Mouse (Mus musculus): ENCODE results near the gene Hunk. TPM values are rescaled to one million over a fixed set of nuclear protein-coding genes. Genes with fewer than 3 reads are reported as not detected.

The Hunk gene
- total RNA-seq, 2 experiments from 2014 or later, result 0.60 TPM; not detected in 1

- ATAC-seq (replicated peaks; ENCODE audit: low FRiP score, poor library complexity, severe bottlenecking), result no peak
Observed at GRCm38 (mm10) chr16:90490066-90490465, 104.3 kb downstream of the Hunk start.

- ATAC-seq (replicated peaks; ENCODE audit: low FRiP score, poor library complexity, severe bottlenecking), result no peak
Observed at GRCm38 (mm10) chr16:90491898-90492499, 106.2 kb downstream of the Hunk start.

DNA sequence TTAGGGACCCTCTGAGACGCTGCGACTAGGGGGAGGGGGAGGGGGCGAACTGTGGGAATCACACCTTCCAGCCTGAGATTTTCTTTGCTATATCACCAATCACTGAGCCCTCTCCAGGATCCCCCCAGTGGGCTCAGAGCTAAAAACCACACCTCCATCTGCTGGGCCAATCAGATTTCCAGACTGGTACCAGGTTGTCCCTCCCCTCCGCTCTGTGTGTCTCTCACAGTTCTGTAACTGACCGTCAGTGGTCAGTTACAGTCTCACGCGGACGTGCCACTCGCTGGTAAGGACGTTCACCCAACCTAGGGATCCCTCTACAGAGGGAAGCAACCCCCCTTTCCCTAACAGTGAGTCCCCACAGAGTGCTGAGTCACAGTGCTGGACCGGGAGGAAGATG, 111.1 kb downstream of the Hunk start:
- no peak for ATAC-seq (replicated peaks; ENCODE audit: low FRiP score, poor library complexity, severe bottlenecking)

DNA sequence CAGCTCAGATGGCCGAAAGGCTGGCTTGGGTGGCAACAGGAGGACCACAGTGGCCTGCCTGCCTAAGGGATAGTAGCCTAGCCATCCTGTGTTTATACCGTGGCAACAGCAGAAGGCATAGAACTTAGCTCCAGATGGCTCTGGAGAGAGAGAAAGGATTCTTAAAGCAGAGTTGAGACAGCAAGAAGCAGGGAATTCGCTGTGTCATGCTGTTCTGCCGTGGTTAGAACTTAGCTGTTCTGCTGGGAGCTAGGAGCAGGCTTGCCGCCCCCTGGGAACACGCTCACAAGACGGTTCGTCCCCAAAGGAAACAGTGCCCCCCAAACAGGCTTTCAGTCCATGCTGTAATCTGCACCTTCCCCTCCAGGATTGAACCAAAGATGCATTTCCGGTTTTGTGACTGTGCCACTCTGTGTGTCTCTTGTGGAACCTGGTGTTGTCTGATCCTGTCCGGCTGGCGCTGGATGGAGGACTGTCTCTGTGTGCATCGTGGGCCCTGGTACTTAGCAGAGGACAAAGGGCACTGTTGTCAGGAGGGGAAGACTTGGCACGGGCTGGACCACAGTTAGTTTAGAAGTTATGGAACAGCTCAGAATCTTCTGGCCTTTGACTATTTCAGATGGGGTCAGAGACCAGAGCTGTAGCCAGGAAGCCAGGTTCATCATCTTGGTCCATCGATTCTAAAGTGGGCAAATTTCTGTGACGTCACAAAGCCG, 112.1 kb downstream of the Hunk start:
- no peak for ATAC-seq (replicated peaks; ENCODE audit: low FRiP score, poor library complexity, severe bottlenecking)

GRCm38 (mm10) chr16:90500809-90501208, 115.0 kb downstream of the Hunk start:
- ATAC-seq (replicated peaks; ENCODE audit: low FRiP score, poor library complexity, severe bottlenecking), result no peak

- no peak for ATAC-seq (replicated peaks; ENCODE audit: low FRiP score, poor library complexity, severe bottlenecking)
Observed at GRCm38 (mm10) chr16:90505252-90505651, 119.4 kb downstream of the Hunk start.

DNA sequence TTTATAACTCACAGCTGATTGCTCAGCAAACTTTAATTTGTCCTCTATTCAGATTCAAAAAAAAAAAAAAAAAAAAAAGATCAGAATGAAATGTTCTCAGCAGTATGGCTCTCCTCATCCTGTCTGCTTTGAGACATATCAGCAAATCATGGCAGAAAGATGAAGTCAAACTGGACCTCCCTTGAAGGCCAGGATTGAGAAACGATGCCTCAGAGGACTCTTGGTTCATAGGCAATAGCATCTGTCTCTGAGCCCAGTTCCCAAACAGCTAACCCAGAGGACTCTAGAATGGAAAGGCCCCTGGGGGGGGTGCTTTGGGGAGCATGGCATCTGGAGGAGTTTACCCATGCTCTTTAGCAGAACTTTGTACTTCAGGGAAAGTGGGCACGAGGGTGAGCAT, 119.9 kb downstream of the Hunk start:
- ATAC-seq (replicated peaks; ENCODE audit: low FRiP score, poor library complexity, severe bottlenecking), result no peak

DNA sequence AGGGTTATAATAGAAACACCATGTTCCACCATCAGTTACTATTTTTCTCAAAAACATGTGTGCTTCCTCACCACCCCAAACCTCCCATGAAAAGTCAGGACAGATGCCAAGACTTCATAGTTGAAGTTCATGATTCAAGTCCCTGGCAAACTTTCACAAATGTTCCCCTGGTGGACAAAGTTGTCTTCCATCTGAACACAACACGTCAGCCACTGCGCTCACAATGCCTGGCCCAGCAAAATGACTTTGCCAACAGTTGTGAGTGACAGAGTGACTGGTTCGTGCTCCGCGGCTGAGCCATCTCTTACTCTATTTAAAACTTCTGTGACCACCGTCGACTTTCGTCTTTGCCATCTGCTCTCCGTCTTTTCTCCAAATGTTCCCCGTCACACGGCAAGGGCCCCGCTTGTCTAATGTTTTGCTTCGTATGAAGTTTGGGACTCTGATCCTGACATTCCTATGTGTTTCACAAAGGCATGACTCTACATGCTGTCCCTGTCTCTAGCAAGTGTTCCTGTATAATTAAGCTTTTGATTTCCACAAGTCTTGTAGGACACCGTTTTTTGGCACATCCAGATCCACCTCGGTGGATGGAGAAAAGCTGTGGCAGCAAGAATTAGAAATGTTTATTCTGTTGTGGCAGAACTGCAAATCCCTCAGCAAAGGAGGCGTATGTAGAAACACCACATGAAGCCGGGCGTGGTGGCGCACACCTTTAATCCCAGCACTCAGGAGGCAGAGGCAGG, 125.9 kb downstream of the Hunk start:
- ATAC-seq (replicated peaks; ENCODE audit: low FRiP score, poor library complexity, severe bottlenecking), result no peak

GRCm38 (mm10) chr16:90517041-90517440, 131.2 kb downstream of the Hunk start:
- no peak for ATAC-seq (replicated peaks; ENCODE audit: low FRiP score, poor library complexity, severe bottlenecking)

- no peak for ATAC-seq (replicated peaks; ENCODE audit: low FRiP score, poor library complexity, severe bottlenecking)
Observed at GRCm38 (mm10) chr16:90518232-90518631, 132.4 kb downstream of the Hunk start.

DNA sequence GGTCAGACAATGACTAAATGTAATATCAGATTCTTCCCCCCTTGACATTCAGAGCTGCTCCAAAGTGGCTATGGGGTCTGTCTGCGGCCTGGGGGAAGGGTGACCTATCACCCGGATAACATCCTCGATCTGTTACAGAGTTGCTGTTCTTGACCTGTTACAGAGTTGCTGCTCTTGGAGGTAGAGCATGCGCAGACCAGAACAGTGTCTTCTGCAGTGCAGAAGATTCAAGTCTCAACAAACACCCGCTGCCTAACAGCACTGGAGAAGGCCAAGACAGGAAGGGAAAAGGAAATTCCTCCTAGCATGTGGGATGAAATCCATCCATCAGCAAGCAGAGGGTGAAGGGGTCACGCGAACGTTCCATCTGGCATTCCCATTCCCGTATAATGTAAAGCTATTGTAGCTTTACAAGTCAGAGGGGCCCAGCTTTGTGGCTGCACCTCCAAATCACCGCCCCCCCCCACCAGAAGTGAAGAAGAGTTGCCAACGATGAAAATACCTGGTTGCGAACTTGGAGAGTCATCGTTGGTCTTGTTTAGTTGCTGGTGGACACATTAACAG, 133.0 kb downstream of the Hunk start:
- ATAC-seq (replicated peaks; ENCODE audit: low FRiP score, poor library complexity, severe bottlenecking), result no peak

GRCm38 (mm10) chr16:90521191-90521950, 135.6 kb downstream of the Hunk start:
- no peak for ATAC-seq (replicated peaks; ENCODE audit: low FRiP score, poor library complexity, severe bottlenecking)

- ATAC-seq (replicated peaks; ENCODE audit: low FRiP score, poor library complexity, severe bottlenecking), result no peak
Observed at GRCm38 (mm10) chr16:90521951-90522255, 136.1 kb downstream of the Hunk start.

DNA sequence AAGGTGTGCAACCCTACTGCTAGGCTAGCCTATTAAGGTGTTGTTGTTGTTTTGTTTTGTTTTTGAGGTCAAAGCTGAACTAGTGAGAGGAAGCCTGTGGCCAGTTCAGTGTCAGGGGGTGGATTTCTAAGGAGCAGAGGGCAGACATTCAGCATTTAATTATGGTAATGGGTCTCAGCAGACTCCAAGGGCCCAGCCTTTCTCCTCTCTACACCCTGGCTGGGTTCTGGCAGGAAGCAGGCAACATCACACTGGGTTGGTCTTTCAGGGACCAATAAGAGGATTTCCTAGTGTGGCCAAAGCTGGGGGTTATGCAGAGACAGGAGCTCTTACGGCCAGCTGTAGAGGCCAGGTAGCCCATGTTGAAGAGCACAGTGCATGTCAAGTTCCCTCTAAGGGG, 136.8 kb downstream of the Hunk start:
- no peak for ATAC-seq (replicated peaks; ENCODE audit: low FRiP score, poor library complexity, severe bottlenecking)

DNA sequence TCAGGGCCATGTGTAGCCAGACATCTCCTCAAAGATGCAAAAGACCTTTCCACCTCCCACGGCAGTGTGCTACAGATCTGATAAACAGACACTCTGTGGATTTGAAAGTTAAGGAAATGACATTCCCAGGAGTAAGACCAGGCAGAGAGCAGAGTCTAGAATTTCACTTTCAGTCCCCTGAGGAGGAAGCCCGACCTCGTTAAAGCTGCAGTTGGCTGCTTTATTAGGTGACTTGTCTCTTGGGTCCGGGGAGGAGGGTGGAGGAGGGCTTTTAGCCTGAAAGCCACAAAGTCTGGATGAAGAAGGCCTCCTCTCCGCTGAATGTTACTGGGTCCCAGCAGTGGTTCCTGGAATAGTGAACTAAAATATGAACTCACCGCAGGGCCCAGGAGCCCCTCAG, 137.6 kb downstream of the Hunk start:
- no peak for ATAC-seq (replicated peaks; ENCODE audit: low FRiP score, poor library complexity, severe bottlenecking)

- ATAC-seq (replicated peaks; ENCODE audit: low FRiP score, poor library complexity, severe bottlenecking), result no peak
Observed at GRCm38 (mm10) chr16:90523894-90524293, 138.1 kb downstream of the Hunk start.

GRCm38 (mm10) chr16:90524393-90524792, 138.6 kb downstream of the Hunk start:
- ATAC-seq (replicated peaks; ENCODE audit: low FRiP score, poor library complexity, severe bottlenecking), result no peak

DNA sequence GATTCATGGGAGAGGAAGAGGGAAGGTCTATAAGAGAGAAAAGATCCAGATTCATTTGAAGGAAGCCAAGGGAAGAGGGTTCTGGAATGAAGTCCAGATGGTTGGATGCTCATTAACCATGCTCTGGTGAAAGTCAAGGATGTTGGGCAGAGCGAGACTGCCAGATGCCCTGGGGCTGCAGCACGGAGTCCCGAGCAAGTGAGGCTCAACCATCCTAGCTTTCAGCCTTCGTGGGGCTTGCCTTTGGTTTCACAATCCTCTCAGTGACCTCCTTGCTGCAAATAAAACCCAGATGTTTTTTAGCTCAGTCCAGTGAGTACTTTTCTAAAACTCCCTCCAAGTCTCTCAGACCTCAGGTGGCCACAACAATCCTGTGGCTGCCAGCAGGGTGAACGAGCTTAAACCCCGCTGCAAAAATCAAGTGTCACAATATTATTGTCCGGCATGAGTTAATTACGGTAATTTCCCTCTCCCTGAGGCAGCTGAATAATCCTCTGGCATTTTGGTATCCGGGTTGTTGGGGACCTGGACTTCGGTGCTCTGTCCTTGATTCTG, 147.4 kb downstream of the Hunk start:
- no peak for ATAC-seq (replicated peaks; ENCODE audit: low FRiP score, poor library complexity, severe bottlenecking)

DNA sequence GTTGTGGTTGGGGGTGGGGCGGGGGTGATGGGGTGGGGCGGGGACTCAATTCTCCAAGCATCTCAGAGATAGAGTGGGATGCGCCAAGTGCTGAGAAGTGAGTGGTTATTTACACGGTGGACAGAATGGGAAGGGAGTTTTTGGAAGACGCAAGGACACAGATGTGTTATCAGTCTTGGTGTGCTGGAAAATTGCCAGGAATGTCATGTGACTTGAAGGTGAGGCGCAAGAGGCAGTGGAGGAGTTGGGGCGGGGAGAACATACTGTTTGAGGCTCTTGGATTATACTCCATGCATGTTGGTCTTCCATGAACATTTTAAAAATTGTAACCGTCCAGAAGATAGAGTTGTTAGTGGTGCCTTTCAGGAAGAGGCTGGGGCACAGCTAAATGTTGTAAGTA, 148.8 kb downstream of the Hunk start:
- ATAC-seq (replicated peaks; ENCODE audit: low FRiP score, poor library complexity, severe bottlenecking), result no peak

GRCm38 (mm10) chr16:90538926-90539325, 153.1 kb downstream of the Hunk start:
- ATAC-seq (replicated peaks; ENCODE audit: low FRiP score, poor library complexity, severe bottlenecking), result no peak

Measured in erythroblast, adult 5-6 weeks (primary cell).